Mouse (Mus musculus): ENCODE measurements at regions not wholly inside any gene's neighbourhood (a gene's known extent, or its start where the extent isn't known, plus 50 kb on each side); places are given as distances from the start of the nearest gene placed in this dataset.

- DNase-seq, result no peak
Observed at GRCm38 (mm10) chr3:136611682-136612081, 58.2 kb upstream of the Ppp3ca start.

- no peak for DNase-seq
Observed at GRCm38 (mm10) chr3:136610556-136610924, 59.4 kb upstream of the Ppp3ca start.

GRCm38 (mm10) chr3:136609855-136610555 is 59.9 kb upstream of the Ppp3ca start:
- peak; percentile 24 for DNase-seq

- DNase-seq, result no peak
Observed at GRCm38 (mm10) chr3:136601706-136602105, 68.2 kb upstream of the Ppp3ca start.

- no peak for DNase-seq
Observed at GRCm38 (mm10) chr3:136583937-136584336, 86.0 kb upstream of the Ppp3ca start.

- no peak for DNase-seq
Observed at GRCm38 (mm10) chr3:136578016-136578415, 91.9 kb upstream of the Ppp3ca start.

GRCm38 (mm10) chr3:136570517-136570916 is 99.4 kb upstream of the Ppp3ca start:
- DNase-seq, result no peak

- DNase-seq, result no peak
Observed at GRCm38 (mm10) chr3:136556488-136556887, 113.4 kb upstream of the Ppp3ca start.

GRCm38 (mm10) chr3:136549471-136549870 is 120.5 kb upstream of the Ppp3ca start:
- peak; percentile 34 for DNase-seq

- no peak for DNase-seq
Observed at GRCm38 (mm10) chr3:136531604-136532003, 138.3 kb upstream of the Ppp3ca start.

GRCm38 (mm10) chr3:136508575-136508974 is 161.3 kb upstream of the Ppp3ca start:
- DNase-seq, result no peak

- DNase-seq, result peak; percentile 0
Observed at GRCm38 (mm10) chr3:136507070-136507469, 162.9 kb upstream of the Ppp3ca start.

GRCm38 (mm10) chr3:136494831-136495230 is 169.0 kb upstream of the Bank1 start:
- DNase-seq, result no peak

GRCm38 (mm10) chr3:136491683-136492082 is 165.8 kb upstream of the Bank1 start:
- no peak for DNase-seq

GRCm38 (mm10) chr3:136471693-136472092 is 145.8 kb upstream of the Bank1 start:
- no peak for DNase-seq

- DNase-seq, result no peak
Observed at GRCm38 (mm10) chr3:136462747-136463146, 136.9 kb upstream of the Bank1 start.

GRCm38 (mm10) chr3:136456471-136457117 is 130.7 kb upstream of the Bank1 start:
- peak; percentile 76 for DNase-seq

- DNase-seq, result peak; percentile 11
Observed at GRCm38 (mm10) chr3:136455651-136456470, 130.0 kb upstream of the Bank1 start.

- DNase-seq, result no peak
Observed at GRCm38 (mm10) chr3:136454967-136455366, 129.1 kb upstream of the Bank1 start.

GRCm38 (mm10) chr3:136450986-136451774 is 125.3 kb upstream of the Bank1 start:
- no peak for DNase-seq

- DNase-seq, result no peak
Observed at GRCm38 (mm10) chr3:136450361-136450895, 124.6 kb upstream of the Bank1 start.

- DNase-seq, result peak; percentile 44
Observed at GRCm38 (mm10) chr3:136449364-136449763, 123.5 kb upstream of the Bank1 start.

GRCm38 (mm10) chr3:136444598-136444997 is 118.7 kb upstream of the Bank1 start:
- DNase-seq, result no peak

Data from retina, postnatal 1 day (tissue).